Mouse (Mus musculus): Measurements from ENCODE around the gene Mrpl48.
"Not testable (repeated sequence)": the region's sequence is repeated elsewhere in the genome, so short reads cannot be mapped to it uniquely, and the experiment has no call there.

Gene Mrpl48

DNA sequence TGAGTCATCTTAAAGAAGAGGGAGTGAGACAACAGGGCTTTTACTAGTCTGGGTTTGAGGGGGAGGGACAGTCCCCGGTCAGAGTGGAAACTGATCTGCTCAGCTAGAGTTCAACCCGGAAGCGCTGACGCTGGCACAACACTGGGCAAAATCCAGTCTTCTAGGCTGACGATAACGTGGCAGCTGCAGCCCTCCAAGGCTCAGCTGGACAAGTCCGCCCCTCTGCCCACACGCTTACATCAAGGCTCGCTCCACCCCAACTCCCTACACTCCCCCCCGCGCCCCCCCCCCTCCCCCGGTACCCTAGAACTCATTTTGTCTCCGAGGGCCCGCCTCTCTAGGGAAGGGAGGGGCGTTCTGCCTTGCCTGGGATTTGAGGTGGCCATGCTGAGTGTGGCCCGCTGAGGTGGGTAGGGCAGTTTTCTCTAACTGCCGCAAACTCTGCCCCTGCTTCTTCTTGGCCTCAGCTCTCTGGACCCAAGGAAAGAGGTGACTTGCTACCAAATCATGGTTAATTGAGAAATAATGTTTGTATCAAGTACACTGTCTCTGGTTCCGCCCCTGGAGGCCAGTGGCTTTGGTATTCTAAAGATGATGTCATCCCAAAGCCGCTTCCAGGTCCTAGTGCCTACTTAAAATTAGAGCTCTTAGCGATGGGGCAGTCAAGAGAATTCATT is 17.1 kb downstream of the Mrpl48 start:
- in situ Hi-C loops (cut with MboI; ENCODE audit: low pct_unique_long_range_greater_than_20kb in 1 of 2, low sequenced_read_pairs in 2 of 2, unreplicated experiment in 1 of 2) = no loop called here

DNA sequence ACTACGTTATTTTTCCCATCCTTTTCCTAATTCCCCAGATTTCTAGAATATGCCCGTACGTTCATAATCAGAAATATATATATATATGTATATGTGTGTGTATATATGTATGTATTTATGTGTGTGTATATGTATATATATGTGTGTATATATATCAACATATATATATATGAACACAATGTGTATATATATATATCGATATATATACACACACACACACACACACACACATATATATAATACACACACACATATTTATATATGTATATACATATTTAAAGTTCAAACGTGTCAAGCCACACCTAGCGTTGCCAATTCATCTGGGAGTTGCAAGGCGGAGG is 17.6 kb downstream of the Mrpl48 start:
- in situ Hi-C loops (cut with MboI; ENCODE audit: low pct_unique_long_range_greater_than_20kb in 1 of 2, low sequenced_read_pairs in 2 of 2, unreplicated experiment in 1 of 2) = no loop called here

DNA sequence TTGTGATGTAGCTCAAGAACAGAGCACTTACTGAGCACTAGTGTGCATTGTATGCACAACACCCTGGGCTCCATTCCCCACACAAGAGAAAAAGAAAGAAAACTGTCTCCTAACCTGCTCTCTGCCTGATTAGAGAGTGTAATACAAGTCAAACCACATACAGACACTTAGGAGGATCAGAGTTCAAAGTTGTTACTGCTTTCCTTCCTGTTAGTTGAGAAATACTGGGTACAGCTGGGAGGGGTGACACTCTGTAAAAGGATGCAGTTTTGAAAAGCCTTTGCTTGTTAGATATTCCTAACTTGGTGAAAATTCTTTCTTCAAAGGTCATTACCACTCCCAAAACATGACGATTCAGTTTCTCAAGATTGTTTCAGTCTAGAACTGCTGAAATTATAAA is 18.3 kb downstream of the Mrpl48 start:
- in situ Hi-C loops (cut with MboI; ENCODE audit: low pct_unique_long_range_greater_than_20kb in 1 of 2, low sequenced_read_pairs in 2 of 2, unreplicated experiment in 1 of 2) = no loop called here

DNA sequence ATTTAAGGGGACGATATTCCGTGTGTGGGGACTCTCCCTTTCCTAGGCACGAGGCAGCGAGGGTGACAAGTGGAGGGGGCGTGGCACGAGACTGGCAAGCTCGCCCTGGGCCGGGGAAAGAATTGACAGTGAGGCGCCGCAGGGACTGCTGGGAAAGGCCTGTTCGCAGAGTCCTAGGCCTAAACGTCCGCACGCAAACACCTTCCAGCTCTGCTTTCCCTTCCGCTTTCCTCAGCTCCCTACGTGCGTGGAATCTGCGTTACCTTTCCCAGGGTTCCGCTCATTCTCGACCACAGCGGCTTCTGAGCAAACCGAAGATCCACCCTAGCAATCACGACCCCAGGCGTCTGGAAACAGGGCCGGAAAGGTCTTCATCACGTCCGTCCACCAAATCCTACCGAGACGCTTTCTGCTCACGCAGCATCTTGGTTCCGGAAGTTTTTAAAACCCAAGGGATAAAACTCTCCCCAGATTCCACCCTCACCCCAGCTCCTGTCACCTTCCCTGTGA is 25.3 kb downstream of the Mrpl48 start:
- in situ Hi-C loops (cut with MboI; ENCODE audit: low pct_unique_long_range_greater_than_20kb in 1 of 2, low sequenced_read_pairs in 2 of 2, unreplicated experiment in 1 of 2) = no loop called here

DNA sequence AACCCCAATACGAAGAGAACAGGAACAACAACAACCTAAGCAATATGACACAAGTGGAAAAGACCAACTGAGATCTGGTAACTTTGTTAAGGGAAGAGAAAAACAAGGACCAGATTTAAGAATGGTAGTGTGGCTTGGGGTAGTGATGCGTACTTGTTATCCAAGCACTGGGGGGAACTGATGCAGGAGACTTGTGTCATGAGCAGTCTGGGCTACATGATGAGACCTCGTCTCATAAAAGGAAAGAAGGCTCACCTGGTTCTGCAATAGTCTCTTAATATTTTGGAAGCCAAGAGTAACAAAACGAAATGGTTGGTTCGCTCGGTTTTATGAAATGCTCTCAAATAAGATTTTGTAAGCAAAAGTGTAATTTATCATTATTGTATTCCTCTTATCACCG is 25.9 kb downstream of the Mrpl48 start:
- in situ Hi-C loops (cut with MboI; ENCODE audit: low pct_unique_long_range_greater_than_20kb in 1 of 2, low sequenced_read_pairs in 2 of 2, unreplicated experiment in 1 of 2) = no loop called here

DNA sequence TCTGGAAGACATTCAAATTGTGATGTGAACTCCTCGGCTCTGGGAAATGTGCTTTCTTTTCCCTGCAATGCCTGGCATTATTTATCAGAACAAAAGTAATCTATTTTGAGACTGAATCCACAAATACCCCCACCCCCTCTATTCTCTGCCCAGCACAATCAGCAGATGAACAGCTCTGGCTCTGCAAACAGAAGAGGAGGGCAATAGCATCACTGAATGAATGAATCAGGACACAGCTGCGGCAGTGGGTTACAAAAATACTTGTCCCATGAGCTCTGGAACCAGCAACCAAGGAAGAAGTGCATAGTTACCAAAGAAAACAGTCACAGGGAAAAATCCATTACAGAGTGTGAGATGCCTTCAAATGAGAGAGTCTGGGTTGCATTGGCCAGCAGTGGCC is 29.3 kb downstream of the Mrpl48 start:
- in situ Hi-C loops (cut with MboI; ENCODE audit: low pct_unique_long_range_greater_than_20kb in 1 of 2, low sequenced_read_pairs in 2 of 2, unreplicated experiment in 1 of 2) = no loop called here

DNA sequence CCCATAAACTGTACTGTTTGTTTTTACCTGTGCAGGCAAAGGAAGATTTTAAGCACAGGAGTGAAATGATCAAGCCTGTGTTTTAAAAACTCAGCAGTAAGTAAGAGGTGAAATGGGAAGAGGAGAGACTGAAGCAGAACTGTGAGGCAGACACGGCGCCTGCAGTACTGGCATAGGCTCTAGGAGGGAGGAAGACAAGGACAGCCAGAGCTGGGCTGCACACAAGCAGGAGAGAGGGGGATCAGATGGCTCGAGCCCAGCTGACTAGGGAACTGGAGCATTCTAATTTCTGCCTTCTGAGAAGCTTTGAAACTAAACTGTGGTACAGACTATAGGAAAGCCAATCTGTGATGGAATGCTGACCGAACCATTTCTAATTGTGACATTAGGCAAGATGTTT is 35.4 kb downstream of the Mrpl48 start:
- in situ Hi-C loops (cut with MboI; ENCODE audit: low pct_unique_long_range_greater_than_20kb in 1 of 2, low sequenced_read_pairs in 2 of 2, unreplicated experiment in 1 of 2) = no loop called here

DNA sequence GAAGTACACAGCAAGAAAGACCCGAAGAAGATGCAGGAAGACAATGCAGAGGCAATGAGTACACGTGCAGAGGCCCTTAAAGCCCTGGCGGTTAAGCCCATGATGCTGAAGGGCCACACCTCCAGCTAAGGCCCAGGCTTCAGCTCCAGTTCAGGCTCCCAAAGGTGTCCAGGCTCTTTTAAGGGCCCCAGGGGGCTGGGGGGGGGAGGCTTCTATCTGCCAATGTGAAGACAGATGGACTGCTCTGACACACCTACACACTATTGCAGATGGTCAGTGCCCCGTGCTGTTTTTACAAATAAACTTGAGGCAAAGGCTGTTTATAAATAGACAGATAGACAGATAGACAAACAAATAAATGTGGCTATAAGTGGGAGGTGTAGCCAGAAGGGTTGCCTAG is 36.0 kb downstream of the Mrpl48 start:
- in situ Hi-C loops (cut with MboI; ENCODE audit: low pct_unique_long_range_greater_than_20kb in 1 of 2, low sequenced_read_pairs in 2 of 2, unreplicated experiment in 1 of 2) = no loop called here

DNA sequence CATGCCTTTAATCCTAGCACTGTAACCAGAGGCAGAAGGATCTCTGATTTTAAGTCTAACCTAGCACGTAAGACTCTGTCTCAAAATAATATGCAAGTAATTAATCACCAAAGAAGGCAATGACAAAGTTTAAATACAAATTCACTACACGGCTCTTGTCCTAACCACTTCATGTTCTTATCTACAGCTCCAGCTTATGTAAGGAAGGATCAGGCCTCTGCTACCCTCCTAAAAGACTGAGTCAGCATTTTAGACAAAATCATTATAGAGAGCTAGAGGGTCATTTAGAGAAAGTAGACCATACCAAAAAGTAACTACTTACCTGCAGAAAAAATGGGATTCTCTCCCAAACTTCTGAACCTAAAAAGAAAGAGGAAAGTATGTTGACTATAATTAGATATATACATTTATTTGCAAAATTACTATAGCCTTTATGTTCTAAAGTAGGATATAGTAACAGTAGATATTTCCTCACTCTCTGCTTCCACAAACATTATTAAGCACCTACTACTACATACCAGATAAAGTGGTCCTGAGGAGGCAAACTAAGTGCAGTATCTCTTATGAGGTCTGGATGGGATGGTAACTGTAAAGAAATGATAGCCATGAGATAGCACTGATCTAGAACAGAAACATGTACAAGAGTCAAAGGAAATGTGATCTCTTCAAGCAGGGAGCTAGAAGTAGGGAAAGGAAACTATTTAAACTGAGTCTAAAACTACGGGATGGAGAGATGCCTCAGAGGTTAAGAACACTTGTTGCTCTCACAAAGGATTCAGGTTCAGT is 37.0 kb downstream of the Mrpl48 start:
- in situ Hi-C loops (cut with MboI; ENCODE audit: low pct_unique_long_range_greater_than_20kb in 1 of 2, low sequenced_read_pairs in 2 of 2, unreplicated experiment in 1 of 2) = no loop called here

DNA sequence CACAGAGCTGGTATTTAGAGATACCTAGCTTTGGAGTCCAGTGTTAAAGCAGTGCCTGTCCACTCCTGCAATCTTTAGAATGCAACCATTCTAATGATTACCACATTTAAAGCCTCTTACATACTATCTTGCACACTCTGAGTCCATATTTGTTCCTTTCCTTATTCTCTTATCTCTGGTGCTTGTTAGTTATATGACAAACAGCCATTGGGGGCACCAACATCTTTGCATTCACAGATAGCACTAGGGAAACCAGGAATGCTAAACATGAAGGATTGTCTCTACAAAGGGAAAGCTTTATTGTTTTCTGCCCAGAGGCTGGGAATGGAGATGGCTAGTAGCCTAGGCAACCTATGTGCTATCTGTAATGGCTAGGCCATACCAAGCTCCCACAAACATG is 38.2 kb downstream of the Mrpl48 start:
- in situ Hi-C loops (cut with MboI; ENCODE audit: low pct_unique_long_range_greater_than_20kb in 1 of 2, low sequenced_read_pairs in 2 of 2, unreplicated experiment in 1 of 2) = no loop called here

DNA sequence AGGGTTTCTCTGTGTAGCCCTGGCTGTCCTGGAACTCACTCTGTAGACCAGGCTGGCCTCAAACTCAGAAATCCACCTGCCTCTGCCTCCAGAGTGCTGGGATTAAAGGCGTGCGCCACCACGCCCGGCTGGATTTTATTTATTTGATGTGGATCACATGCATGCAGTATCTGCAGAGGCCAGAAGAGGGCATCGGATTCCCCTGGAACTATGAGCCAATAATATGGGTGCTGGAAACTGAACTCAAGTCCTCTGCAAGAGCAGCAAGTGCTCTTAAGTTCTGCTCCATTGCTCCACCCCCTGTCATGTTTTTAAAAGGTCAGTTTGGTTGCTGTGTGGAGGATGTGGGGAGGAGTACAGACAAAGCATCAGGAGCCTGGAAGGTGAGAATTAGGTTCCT is 40.9 kb downstream of the Mrpl48 start:
- in situ Hi-C loops (cut with MboI; ENCODE audit: low pct_unique_long_range_greater_than_20kb in 1 of 2, low sequenced_read_pairs in 2 of 2, unreplicated experiment in 1 of 2) = not testable (repeated sequence)

DNA sequence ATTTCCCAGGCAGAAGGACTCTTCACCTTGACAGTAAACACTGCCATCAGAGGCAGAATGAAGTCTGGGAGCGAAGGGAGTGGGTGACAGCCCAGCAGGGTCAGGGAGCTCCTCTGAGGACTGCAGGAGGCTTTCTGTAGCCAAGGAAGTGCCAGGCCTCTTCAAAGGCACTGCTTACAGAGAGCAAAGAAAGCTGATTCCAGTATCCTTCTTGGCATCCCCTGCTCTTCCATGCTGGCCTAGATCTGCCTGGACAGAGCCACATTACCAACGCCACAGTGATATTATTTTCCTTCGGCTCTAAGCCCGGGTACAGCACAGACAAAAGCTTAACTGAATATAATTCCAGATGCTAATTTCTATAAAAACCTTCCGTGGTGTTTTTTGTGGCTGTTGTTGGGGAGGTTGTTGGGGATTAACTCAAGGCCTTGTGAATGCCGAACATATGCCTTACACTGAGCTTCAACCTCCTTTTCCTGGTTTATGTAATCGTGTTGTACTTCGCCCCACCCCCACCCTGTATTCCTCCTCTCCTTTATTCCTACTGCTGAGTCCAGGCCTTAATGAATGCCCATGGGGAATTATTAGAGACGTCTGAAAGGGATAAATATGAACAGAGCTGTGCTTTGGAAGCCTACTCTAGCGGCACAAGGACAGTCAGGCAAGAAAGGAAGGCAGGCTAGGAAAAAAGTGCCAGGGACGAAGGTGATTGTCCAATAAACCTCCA is 46.1 kb downstream of the Mrpl48 start:
- in situ Hi-C loops (cut with MboI; ENCODE audit: low pct_unique_long_range_greater_than_20kb in 1 of 2, low sequenced_read_pairs in 2 of 2, unreplicated experiment in 1 of 2) = no loop called here

DNA sequence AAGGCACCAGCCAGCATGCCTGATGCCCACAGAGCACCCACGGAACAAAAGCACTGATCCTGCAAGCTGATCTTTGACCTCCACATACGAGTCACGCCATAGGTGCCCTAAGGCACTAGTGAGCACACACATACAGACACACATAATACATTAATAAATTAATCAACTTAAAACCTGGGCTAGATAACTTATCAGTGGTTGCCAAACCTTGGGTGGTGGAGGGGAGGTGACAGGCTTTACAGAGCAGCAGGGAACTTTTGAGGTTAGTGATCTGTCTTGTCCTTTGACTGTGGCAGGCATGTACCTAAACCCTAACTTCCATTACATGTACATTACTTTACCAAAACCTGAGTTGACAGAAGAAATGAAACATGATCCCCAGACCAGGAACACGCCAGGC is 48.8 kb downstream of the Mrpl48 start:
- in situ Hi-C loops (cut with MboI; ENCODE audit: low pct_unique_long_range_greater_than_20kb in 1 of 2, low sequenced_read_pairs in 2 of 2, unreplicated experiment in 1 of 2) = no loop called here

DNA sequence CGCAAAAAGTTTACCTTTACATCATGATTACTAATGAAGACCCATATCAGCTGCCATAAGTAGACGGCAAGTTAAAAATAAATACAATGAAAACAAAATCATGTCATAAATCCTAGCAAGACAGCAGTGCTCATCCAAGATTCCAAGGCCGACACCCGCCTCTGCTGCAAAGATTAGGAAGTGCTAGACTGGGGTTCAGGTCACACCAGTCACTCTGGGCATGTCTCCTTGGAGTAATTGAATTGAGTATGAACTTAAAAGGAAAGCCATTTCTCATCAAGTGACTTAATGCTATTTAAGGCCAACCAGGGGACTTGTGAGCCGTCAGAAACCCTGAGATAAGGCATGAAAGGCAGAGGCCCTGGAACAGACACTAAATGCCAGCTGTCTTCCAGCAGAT is 50.9 kb downstream of the Mrpl48 start:
- in situ Hi-C loops (cut with MboI; ENCODE audit: low pct_unique_long_range_greater_than_20kb in 1 of 2, low sequenced_read_pairs in 2 of 2, unreplicated experiment in 1 of 2) = no loop called here

DNA sequence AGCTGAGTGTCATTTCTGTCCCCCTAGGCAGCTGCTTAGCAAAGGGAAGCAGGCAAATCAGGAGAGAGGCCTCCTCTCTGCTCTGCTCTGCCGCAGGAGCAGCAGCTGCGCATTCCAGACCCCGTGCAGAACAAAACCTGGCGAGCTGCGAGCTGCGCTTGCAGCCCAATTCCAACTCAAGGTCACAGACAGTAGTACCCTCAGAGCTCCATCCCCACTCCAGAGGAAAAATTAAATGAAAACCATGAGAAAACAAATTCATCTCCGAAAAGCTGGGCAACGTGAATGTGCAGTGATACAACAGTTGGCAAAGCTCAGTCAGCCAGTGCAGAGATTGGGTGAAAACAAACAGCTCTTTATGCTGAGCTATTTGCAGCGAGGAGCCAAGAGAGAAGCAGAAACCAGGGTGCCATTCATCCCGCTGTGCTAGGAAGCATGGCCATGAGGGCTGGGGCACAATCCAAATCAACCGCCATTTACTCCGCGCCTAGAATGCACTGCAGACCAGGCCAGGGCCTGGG is 52.6 kb downstream of the Mrpl48 start:
- in situ Hi-C loops (cut with MboI; ENCODE audit: low pct_unique_long_range_greater_than_20kb in 1 of 2, low sequenced_read_pairs in 2 of 2, unreplicated experiment in 1 of 2) = no loop called here

DNA sequence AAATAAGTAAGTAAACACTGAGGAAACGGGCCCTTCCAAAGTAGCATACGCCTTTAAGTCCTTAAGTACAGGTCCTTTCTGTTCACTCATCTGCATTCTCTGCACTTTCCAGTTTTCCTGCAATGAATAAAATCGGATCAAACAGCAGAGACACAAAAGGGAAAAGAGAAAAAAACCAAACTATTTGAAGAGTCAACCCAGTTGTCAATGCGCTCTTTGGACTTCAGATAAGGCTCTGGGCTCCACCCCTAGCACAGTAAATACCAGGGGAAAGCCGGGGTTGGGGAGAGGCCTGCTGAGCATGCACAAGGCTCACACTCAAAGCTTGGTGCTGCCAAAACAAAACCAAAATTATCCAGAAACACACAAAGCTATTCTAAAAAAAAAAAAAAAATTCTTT is 53.2 kb downstream of the Mrpl48 start:
- in situ Hi-C loops (cut with MboI; ENCODE audit: low pct_unique_long_range_greater_than_20kb in 1 of 2, low sequenced_read_pairs in 2 of 2, unreplicated experiment in 1 of 2) = no loop called here

DNA sequence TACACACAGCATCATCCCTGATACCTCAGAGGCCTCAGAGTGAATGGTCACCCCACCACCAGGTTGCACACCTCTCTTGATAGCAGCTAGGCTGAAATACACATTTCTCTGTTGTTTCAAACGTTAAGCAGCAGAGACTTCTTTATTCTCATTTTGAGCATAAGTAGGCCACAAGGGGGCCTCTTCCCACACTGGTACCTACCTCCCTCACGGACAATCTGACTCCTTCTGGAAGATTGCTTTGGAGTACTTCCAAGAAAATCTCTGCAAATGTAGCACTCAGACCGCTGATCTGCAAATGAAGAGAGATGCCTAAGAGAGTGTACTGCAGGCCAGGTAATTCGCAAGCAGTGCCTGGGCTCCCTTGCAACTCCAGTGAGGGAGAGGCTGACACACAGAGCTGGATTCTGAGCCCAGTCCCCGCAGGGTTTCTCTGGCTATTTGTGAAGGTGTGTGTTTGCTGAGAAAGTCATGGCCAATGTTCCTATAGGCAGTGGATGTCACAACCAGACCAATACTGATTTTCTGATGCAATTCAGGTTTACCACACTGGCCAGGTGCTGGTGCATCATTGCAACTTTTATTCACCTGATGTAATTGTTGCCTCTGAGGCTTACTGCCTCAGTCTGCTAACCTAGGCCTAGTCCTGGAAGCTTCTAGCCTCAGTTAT is 57.6 kb downstream of the Mrpl48 start:
- in situ Hi-C loops (cut with MboI; ENCODE audit: low pct_unique_long_range_greater_than_20kb in 1 of 2, low sequenced_read_pairs in 2 of 2, unreplicated experiment in 1 of 2) = no loop called here

DNA sequence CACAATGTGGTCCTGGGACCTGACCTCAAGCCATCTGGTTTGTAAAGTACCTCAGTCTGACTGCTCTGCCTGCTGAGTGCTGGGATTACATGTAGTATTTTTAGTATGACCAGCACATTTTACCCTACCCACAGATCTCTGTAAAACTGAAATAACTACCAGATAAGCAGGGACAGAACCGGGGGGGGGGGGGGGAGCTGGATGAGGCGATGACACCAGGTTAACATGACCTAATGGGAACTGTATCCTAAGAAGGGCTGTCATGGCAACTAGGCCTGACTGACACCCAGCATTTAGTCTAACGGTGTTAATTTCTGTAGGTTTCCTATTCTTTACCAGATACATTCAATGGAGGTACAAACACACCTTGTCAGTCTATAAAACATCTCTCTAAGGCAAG is 58.3 kb downstream of the Mrpl48 start:
- in situ Hi-C loops (cut with MboI; ENCODE audit: low pct_unique_long_range_greater_than_20kb in 1 of 2, low sequenced_read_pairs in 2 of 2, unreplicated experiment in 1 of 2) = no loop called here

DNA sequence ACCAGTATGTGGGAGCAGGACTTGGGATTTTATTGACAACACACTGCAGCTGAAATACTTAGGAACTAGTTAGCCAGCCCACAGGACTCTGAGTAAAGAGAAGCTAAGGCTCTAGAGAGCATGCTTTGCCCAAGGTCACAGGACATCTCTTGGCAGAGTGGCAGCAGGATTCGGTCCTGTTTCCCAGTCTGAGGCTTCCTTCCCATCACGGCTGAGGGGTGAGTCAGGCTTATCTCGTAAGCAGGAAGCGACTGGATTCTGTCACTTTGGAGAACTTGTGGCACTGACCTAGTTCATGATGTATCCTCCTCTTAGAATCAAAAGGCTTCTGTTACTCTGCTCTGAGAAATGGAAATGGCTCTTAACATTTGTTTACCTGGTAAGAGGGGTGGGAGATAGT is 60.5 kb downstream of the Mrpl48 start:
- in situ Hi-C loops (cut with MboI; ENCODE audit: low pct_unique_long_range_greater_than_20kb in 1 of 2, low sequenced_read_pairs in 2 of 2, unreplicated experiment in 1 of 2) = no loop called here
